Mouse (Mus musculus) neural tube, embryonic 11.5 days (tissue): Measurements from ENCODE around the gene Arf3. TPM values are rescaled to one million over a fixed set of nuclear protein-coding genes. Genes with fewer than 3 reads are reported as not detected.

Source experiments
- ATAC-seq: fragments of 200-750 bp; cut with Nextera tagmentation; 2 replicates; pipeline ENCODE4 v1.8.0; 2017; ENCODE audit warnings: moderate number of reproducible peaks, mild to moderate bottlenecking, moderate TSS enrichment, moderate library complexity; ENCODE audit not compliant: insufficient read depth, low FRiP score, low TSS enrichment
- DNase-seq: peaks from one replicate; pipeline ENCODE4 v3.0.0-alpha.2; 2015; ENCODE audit warnings: low spot score
- H3K27ac ChIP-seq: fragments of 300-500 bp; sonication (generic); 2 replicates; pipeline ENCODE4 v1.5.1; 2014; ENCODE audit warnings: low read depth, mild to moderate bottlenecking, low read length
- H3K27me3 ChIP-seq: fragments of 300-500 bp; sonication (generic); 2 replicates; pipeline ENCODE4 v1.6.1; 2014; ENCODE audit warnings: mild to moderate bottlenecking, low read length, mixed read lengths; ENCODE audit not compliant: control insufficient read depth, insufficient read depth
- H3K36me3 ChIP-seq: fragments of 300-500 bp; sonication (generic); 2 replicates; pipeline ENCODE4 v1.6.1; 2014; ENCODE audit warnings: mild to moderate bottlenecking, low read length, moderate library complexity, mixed read lengths; ENCODE audit not compliant: control insufficient read depth, insufficient read depth
- H3K4me1 ChIP-seq: fragments of 300-500 bp; sonication (generic); 2 replicates; pipeline ENCODE4 v1.6.1; 2014; ENCODE audit warnings: low read length, mixed read lengths; ENCODE audit not compliant: control insufficient read depth, insufficient read depth
- H3K4me2 ChIP-seq: fragments of 300-500 bp; sonication (generic); 2 replicates; pipeline ENCODE4 v1.6.1; 2014; ENCODE audit warnings: low read depth, mild to moderate bottlenecking, moderate library complexity
- H3K4me3 ChIP-seq: fragments of 300-500 bp; sonication (generic); 2 replicates; pipeline ENCODE4 v1.5.1; 2014; ENCODE audit warnings: low read depth, low read length
- H3K9ac ChIP-seq: fragments of 300-500 bp; sonication (generic); 2 replicates; pipeline ENCODE4 v1.6.1; 2014; ENCODE audit warnings: mild to moderate bottlenecking, low read length
- H3K9me3 ChIP-seq: fragments of 300-500 bp; sonication (generic); 2 replicates; pipeline ENCODE4 v1.6.1; 2016; ENCODE audit warnings: low read length; ENCODE audit not compliant: control insufficient read depth
- WGBS: fragments of 180-500 bp; shearing (Covaris S2); extraction: QIAGEN DNeasy Blood & Tissue Kit; methylation state at CpG from one replicate; pipeline ENCODE4 v1.1.7; 2014; 5-methylcytosine and 5-hydroxymethylcytosine counted together
- polyA plus RNA-seq: library from polyadenylated mRNA; unstranded; fragments of >200 nt; fragmentation: Nextera tagmentation; extraction: Ambion mirVana; gene quantifications from 2 replicates; pipeline ENCODE4 v1.2.1, GENCODE M21; 2014

The Arf3 gene
- polyA plus RNA-seq, 1 experiment from 2014 or later = 44.0 TPM

- peaks cover 70% of the 10 kb centered on the region for H3K27me3 ChIP-seq
- 22% methylated on average over 6 of the region's 6 CpGs for WGBS
- no peak overlapping the region for H3K4me2 ChIP-seq
- DNase-seq (peak; percentile 12), ATAC-seq (no peak)
- no peaks in the 10 kb centered on the region for H3K9me3 ChIP-seq
- H3K9ac ChIP-seq = no peak overlapping the region
- H3K4me1 ChIP-seq = peaks cover 8% of the 10 kb centered on the region
- no peak overlapping the region for H3K27ac ChIP-seq
- no peaks in the 10 kb centered on the region for H3K36me3 ChIP-seq
- no peak overlapping the region for H3K4me3 ChIP-seq
Observed at GRCm38 (mm10) chr15:98781166-98781565, 18.2 kb upstream of the Arf3 start.

GRCm38 (mm10) chr15:98780573-98780972, 17.6 kb upstream of the Arf3 start:
- Histone ChIP-seq H3K36me3 (no peaks in the 10 kb centered on the region), H3K4me2 (no peak overlapping the region)
- WGBS = 1% methylated on average over 13 of the region's 13 CpGs

GRCm38 (mm10) chr15:98780075-98780474, 17.1 kb upstream of the Arf3 start:
- H3K27ac ChIP-seq = no peak overlapping the region
- peaks cover 15% of the 10 kb centered on the region for H3K4me1 ChIP-seq
- H3K9me3 ChIP-seq = no peaks in the 10 kb centered on the region
- WGBS = 2% methylated on average over 8 of the region's 8 CpGs
- no peak overlapping the region for H3K4me3 ChIP-seq
- no peak overlapping the region for H3K9ac ChIP-seq
- no peaks in the 10 kb centered on the region for H3K36me3 ChIP-seq
- no peak for ATAC-seq
- no peak overlapping the region for H3K4me2 ChIP-seq
- DNase-seq = no peak
- H3K27me3 ChIP-seq = peaks cover 79% of the 10 kb centered on the region

More at GRCm38 (mm10) chr15:98780573-98780972, 17.6 kb upstream of the Arf3 start:
- ATAC-seq (no peak), DNase-seq (peak; percentile 62)
- Histone ChIP-seq H3K27ac (no peak overlapping the region), H3K4me3 (no peak overlapping the region), H3K27me3 (peaks cover 76% of the 10 kb centered on the region), H3K4me1 (peaks cover 13% of the 10 kb centered on the region), H3K9me3 (no peaks in the 10 kb centered on the region), H3K9ac (no peak overlapping the region)

GRCm38 (mm10) chr15:98778806-98779205, 15.8 kb upstream of the Arf3 start:
- Histone ChIP-seq H3K4me1 (peaks cover 15% of the 10 kb centered on the region), H3K27ac (no peak overlapping the region), H3K36me3 (no peaks in the 10 kb centered on the region), H3K4me2 (no peak overlapping the region), H3K4me3 (no peak overlapping the region), H3K9ac (no peak overlapping the region), H3K27me3 (peaks cover 88% of the 10 kb centered on the region), H3K9me3 (no peaks in the 10 kb centered on the region)
- ATAC-seq = no peak
- DNase-seq = peak; percentile 9
- WGBS = under 1% methylated on average over 9 of the region's 11 CpGs

GRCm38 (mm10) chr15:98778191-98778770, 15.3 kb upstream of the Arf3 start:
- ATAC-seq = no peak
- Histone ChIP-seq H3K9ac (no peak overlapping the region), H3K9me3 (no peaks in the 10 kb centered on the region), H3K36me3 (no peaks in the 10 kb centered on the region), H3K4me3 (no peak overlapping the region), H3K4me2 (peak overlapping the region; percentile 14; the same call in 1 of the 2 replicates), H3K27me3 (peaks cover 93% of the 10 kb centered on the region), H3K4me1 (peaks cover 15% of the 10 kb centered on the region), H3K27ac (no peak overlapping the region)
- WGBS = under 1% methylated on average over 24 of the region's 25 CpGs
- DNase-seq = peak; percentile 18

GRCm38 (mm10) chr15:98777762-98778161, 14.7 kb upstream of the Arf3 start, which contains the start of gene Wnt10b:
TSS of gene Wnt10b (minus strand) at chr15:98778150.
- H3K9ac ChIP-seq = no peak within 1 kb of the TSS
- no peaks in the 10 kb centered on the region for H3K36me3 ChIP-seq
- H3K27me3 ChIP-seq = peaks cover 98% of the 10 kb centered on the region
- DNase-seq (peak; percentile 24), ATAC-seq (no peak)
- peak within 1 kb of the TSS; percentile 6; the same call in 1 of the 2 replicates for H3K4me3 ChIP-seq
- WGBS = under 1% methylated on average over 15 of the region's 33 CpGs
- H3K27ac ChIP-seq = no peak within 1 kb of the TSS
- peak within 1 kb of the TSS; percentile 14; the same call in 1 of the 2 replicates for H3K4me2 ChIP-seq
- H3K4me1 ChIP-seq = peaks cover 15% of the 10 kb centered on the region
- no peaks in the 10 kb centered on the region for H3K9me3 ChIP-seq

GRCm38 (mm10) chr15:98777005-98777616, 14.1 kb upstream of the Arf3 start:
- peaks cover 100% of the 10 kb centered on the region for H3K27me3 ChIP-seq
- no peaks in the 10 kb centered on the region for H3K36me3 ChIP-seq
- H3K4me1 ChIP-seq = peaks cover 19% of the 10 kb centered on the region
- no peak overlapping the region for H3K9ac ChIP-seq
- 1% methylated on average over 19 of the region's 19 CpGs for WGBS
- ATAC-seq (no peak), DNase-seq (peak; percentile 20)
- no peak overlapping the region for H3K4me2 ChIP-seq
- no peak overlapping the region for H3K4me3 ChIP-seq
- H3K9me3 ChIP-seq = no peaks in the 10 kb centered on the region
- no peak overlapping the region for H3K27ac ChIP-seq

- H3K27ac ChIP-seq = no peak overlapping the region
- H3K4me1 ChIP-seq = peaks cover 20% of the 10 kb centered on the region
Observed at GRCm38 (mm10) chr15:98776280-98777004, 13.4 kb upstream of the Arf3 start.

More at GRCm38 (mm10) chr15:98776280-98777004, 13.4 kb upstream of the Arf3 start:
- peaks cover 100% of the 10 kb centered on the region for H3K27me3 ChIP-seq
- no peaks in the 10 kb centered on the region for H3K9me3 ChIP-seq
- no peaks in the 10 kb centered on the region for H3K36me3 ChIP-seq
- peak; percentile 66 for DNase-seq
- H3K9ac ChIP-seq = no peak overlapping the region
- peak; percentile 54; the same call in 1 of the 2 replicates for ATAC-seq
- H3K4me3 ChIP-seq = 0 out of 2 replicates have a peak overlapping the region, but pooled peaks have one; percentile 8
- H3K4me2 ChIP-seq = peak overlapping the region; percentile 29
- under 1% methylated on average over 62 of the region's 62 CpGs for WGBS
